Mouse (Mus musculus): ENCODE results near the gene Lypd5. TPM values are rescaled to one million over a fixed set of nuclear protein-coding genes. Genes with fewer than 3 reads are reported as not detected.
A peak's percentile ranks its signal among the peaks of the same experiment; 100 is the strongest.

Lypd5 gene
- polyA plus RNA-seq, 1 experiment, result not detected

DNA sequence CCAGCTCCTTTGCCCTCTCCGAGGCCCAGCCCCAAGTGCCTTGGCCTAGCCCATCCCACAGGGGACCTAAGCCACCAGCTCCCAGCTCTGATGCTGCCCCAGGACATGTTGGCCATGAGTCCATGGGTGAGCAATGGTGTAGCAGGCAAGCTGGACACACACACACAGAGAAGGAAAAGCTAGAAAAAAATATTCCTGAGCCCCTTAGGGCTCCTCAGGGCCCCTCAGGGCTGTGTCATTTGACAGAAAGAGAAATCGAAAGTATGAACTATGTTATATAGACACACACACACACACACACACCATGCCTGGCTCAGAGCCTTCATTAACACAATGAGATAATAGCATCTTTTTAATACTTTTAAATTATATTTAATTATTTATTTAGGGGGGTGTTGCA lies 31.4 kb downstream of the Lypd5 start:
- Histone ChIP-seq H3K36me3 (ENCODE audit: control insufficient read depth, insufficient read depth, low read length) (peaks cover 9% of the 10 kb centered on the region), H3K4me3 (ENCODE audit: extremely low read depth, insufficient read depth, insufficient read length) (no peak overlapping the region), H3K27me3 (ENCODE audit: control insufficient read depth, insufficient read depth, low read length) (no peaks in the 10 kb centered on the region), H3K27ac (ENCODE audit: insufficient read depth, low read length) (peak overlapping the region; percentile 63), H3K4me1 (ENCODE audit: control insufficient read depth, insufficient read depth, insufficient read length) (peaks cover 22% of the 10 kb centered on the region)
- WGBS, result 39% methylated on average over 2 of the region's 2 CpGs
- DNase-seq (ENCODE audit: low read depth in 1 of 2, low spot score in 2 of 2), result no peak
- TF ChIP-seq POLR2A (IDR thresholded peaks at IDR 0.05; ENCODE audit: low read depth, low read length) (no peak), CTCF (IDR thresholded peaks at IDR 0.05; ENCODE audit: extremely low read depth, insufficient read depth, insufficient read length, insufficient replicate concordance) (no peak)

DNA sequence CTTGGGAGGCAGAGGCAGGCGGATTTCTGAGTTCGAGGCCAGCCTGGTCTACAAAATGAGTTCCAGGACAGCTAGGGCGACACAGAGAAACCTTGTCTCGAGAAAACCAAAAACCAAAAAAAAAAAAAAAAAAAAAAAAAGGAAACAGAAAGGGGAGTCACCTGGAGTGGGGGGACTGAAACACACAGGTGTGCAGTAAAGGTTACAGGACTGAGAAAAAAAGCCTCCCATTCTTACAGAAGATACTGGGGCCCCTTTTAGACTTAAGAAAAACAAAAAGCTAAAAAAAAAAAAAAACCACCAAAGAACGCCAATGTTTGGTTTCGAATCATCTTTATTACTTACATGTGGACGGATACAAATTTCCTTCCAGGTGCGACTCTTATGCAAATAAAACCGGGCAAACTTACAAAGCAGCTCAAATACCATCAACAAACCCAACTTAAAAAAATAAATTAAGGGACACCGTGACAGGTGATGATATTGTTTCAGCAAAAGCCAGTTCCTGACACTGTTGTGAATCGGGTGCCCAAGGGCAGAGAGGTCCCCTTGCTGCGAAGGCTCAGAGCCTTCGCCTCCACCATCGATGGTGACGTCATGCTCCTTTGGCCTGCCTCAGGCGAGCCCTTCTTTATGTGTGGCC lies 33.9 kb downstream of the Lypd5 start:
- TF ChIP-seq CTCF (IDR thresholded peaks at IDR 0.05; ENCODE audit: extremely low read depth, insufficient read depth, insufficient read length, insufficient replicate concordance), result no peak
- TF ChIP-seq POLR2A (IDR thresholded peaks at IDR 0.05; ENCODE audit: low read depth, low read length), result no peak
- Histone ChIP-seq H3K27ac (ENCODE audit: insufficient read depth, low read length) (peak overlapping the region; percentile 40), H3K4me1 (ENCODE audit: control insufficient read depth, insufficient read depth, insufficient read length) (peaks cover 14% of the 10 kb centered on the region; the same call in 1 of the 2 replicates), H3K36me3 (ENCODE audit: control insufficient read depth, insufficient read depth, low read length) (peaks cover 8% of the 10 kb centered on the region), H3K27me3 (ENCODE audit: control insufficient read depth, insufficient read depth, low read length) (no peaks in the 10 kb centered on the region), H3K4me3 (ENCODE audit: extremely low read depth, insufficient read depth, insufficient read length) (no peak overlapping the region)
- WGBS, result 74% methylated on average over 16 of the region's 16 CpGs
- no peak for DNase-seq (ENCODE audit: low read depth in 1 of 2, low spot score in 2 of 2)

DNA sequence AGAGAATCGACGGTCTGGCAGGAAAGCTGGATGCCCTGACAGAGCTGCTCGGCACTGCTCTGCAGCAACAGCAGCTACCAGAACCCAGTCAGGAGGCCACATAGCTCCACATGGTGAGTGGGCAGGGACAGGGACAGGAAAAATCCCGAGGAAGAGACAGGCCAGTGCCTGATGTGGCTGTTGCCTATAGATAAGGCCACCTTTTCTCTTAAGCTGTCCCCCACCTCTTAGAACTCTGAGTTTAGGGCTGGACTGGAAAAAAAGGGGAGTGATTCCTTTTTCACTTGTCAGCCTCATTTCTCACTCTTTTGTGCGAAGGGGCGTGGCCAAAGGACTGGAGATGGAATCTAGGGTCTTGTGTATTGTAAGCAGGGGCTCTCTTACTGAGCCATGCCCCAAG lies 35.1 kb downstream of the Lypd5 start:
- no peaks in the 10 kb centered on the region for H3K27me3 ChIP-seq (ENCODE audit: control insufficient read depth, insufficient read depth, low read length)
- DNase-seq (ENCODE audit: low read depth in 1 of 2, low spot score in 2 of 2), result no peak
- 80% methylated on average over 6 of the region's 6 CpGs for WGBS
- H3K4me3 ChIP-seq (ENCODE audit: extremely low read depth, insufficient read depth, insufficient read length), result no peak overlapping the region
- TF ChIP-seq POLR2A (IDR thresholded peaks at IDR 0.05; ENCODE audit: low read depth, low read length) (no peak), CTCF (IDR thresholded peaks at IDR 0.05; ENCODE audit: extremely low read depth, insufficient read depth, insufficient read length, insufficient replicate concordance) (no peak)
- H3K36me3 ChIP-seq (ENCODE audit: control insufficient read depth, insufficient read depth, low read length), result peaks cover 6% of the 10 kb centered on the region
- no peak overlapping the region for H3K27ac ChIP-seq (ENCODE audit: insufficient read depth, low read length)
- H3K4me1 ChIP-seq (ENCODE audit: control insufficient read depth, insufficient read depth, insufficient read length), result peaks cover 12% of the 10 kb centered on the region; the same call in 1 of the 2 replicates

DNA sequence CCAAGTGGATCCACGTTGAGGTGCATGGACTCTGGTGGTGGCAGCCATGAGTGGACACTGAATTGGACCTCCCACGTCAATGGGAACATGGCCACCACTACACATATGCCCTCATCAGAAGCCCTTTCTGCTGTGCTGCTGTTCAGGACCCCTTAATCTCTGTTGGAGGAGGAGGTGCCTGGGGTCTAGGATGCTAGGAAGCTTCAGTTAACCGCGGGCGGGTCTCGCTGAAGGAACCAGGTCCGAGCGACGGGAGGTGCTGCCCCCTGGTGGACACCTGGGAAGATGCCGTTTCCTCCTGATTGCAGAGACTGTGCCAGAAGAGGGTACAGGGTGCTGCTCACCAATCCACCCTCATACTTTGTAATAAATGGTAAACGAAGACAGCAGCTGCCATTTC lies 35.8 kb downstream of the Lypd5 start:
- peak in 1 of 2 experiments; percentile 73 for DNase-seq (ENCODE audit: low read depth in 1 of 2, low spot score in 2 of 2)
- TF ChIP-seq POLR2A (IDR thresholded peaks at IDR 0.05; ENCODE audit: low read depth, low read length) (no peak), CTCF (IDR thresholded peaks at IDR 0.05; ENCODE audit: extremely low read depth, insufficient read depth, insufficient read length, insufficient replicate concordance) (peak; percentile 97)
- Histone ChIP-seq H3K27ac (ENCODE audit: insufficient read depth, low read length) (no peak overlapping the region), H3K4me1 (ENCODE audit: control insufficient read depth, insufficient read depth, insufficient read length) (peaks cover 6% of the 10 kb centered on the region; the same call in 1 of the 2 replicates), H3K27me3 (ENCODE audit: control insufficient read depth, insufficient read depth, low read length) (no peaks in the 10 kb centered on the region), H3K36me3 (ENCODE audit: control insufficient read depth, insufficient read depth, low read length) (peaks cover 6% of the 10 kb centered on the region; the same call in 1 of the 2 replicates), H3K4me3 (ENCODE audit: extremely low read depth, insufficient read depth, insufficient read length) (no peak overlapping the region)
- WGBS, result 15% methylated on average over 11 of the region's 11 CpGs

DNA sequence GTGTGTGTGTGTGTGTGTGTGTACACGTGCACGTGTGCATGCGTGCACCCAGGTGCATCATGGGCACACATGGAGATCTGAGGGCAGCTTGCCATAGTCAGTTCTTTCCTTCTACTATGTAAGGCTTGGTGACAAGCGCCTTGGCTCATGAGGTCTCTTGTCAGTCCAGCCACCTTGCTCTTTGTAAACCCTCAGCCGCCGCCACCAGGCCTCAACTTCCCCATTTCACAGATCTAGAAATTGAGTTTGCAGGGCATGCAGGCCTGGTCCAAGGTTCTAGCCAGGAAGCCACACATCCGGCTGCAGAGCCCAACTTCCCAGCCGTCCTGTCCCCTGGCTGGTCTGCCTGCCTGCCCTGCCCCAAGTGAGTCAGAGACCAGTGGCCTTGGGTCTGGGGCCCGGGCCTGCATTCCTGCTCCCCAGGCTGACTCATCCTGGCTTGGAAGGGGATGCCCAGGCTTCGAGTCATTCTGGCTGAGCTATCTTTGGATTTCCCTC lies 38.1 kb downstream of the Lypd5 start:
- H3K27ac ChIP-seq (ENCODE audit: insufficient read depth, low read length), result peak overlapping the region; percentile 10; the same call in 1 of the 2 replicates
- WGBS, result 30% methylated on average over 10 of the region's 10 CpGs
- H3K36me3 ChIP-seq (ENCODE audit: control insufficient read depth, insufficient read depth, low read length), result peaks cover 5% of the 10 kb centered on the region; the same call in 1 of the 2 replicates
- no peak for TF ChIP-seq CTCF (IDR thresholded peaks at IDR 0.05; ENCODE audit: extremely low read depth, insufficient read depth, insufficient read length, insufficient replicate concordance)
- TF ChIP-seq POLR2A (IDR thresholded peaks at IDR 0.05; ENCODE audit: low read depth, low read length), result no peak
- no peak overlapping the region for H3K4me3 ChIP-seq (ENCODE audit: extremely low read depth, insufficient read depth, insufficient read length)
- no peak for DNase-seq (ENCODE audit: low read depth in 1 of 2, low spot score in 2 of 2)
- H3K4me1 ChIP-seq (ENCODE audit: control insufficient read depth, insufficient read depth, insufficient read length), result no peaks in the 10 kb centered on the region; the same call in 1 of the 2 replicates
- no peaks in the 10 kb centered on the region for H3K27me3 ChIP-seq (ENCODE audit: control insufficient read depth, insufficient read depth, low read length)

DNA sequence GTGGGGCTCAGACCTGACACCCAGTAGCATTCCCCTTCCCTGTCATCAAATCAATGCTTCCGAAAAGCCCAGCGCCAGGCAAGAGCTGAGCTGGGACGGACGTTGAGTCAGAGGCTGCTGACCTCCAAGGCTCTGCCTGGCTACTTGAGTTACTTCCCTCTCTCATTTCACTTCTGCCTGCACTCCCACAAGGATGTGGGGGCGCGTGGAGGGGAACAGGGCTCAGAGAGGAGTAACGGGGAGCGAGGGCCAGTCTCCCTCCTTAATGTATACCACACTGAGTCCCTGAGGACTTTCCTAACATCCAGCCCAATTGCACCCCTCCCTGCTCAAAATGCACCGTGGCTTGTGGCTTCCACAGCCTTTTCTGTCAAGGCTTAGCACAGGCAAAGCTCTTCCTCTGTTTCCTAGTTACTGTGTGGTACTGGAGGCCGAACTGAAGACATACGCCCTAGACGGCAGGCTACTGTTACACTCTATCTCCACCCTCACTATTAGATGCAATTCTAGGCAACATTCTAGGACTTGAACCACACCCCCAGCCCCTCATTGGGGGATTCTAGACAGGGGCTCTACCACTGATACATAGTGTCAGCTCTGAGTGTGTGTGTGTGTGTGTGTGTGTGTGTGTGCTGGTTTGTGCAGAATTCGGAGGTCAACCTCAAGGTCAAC lies 40.7 kb downstream of the Lypd5 start:
- Histone ChIP-seq H3K27ac (ENCODE audit: insufficient read depth, low read length) (no peak overlapping the region; the same call in 1 of the 2 replicates), H3K4me1 (ENCODE audit: control insufficient read depth, insufficient read depth, insufficient read length) (no peaks in the 10 kb centered on the region; the same call in 1 of the 2 replicates), H3K4me3 (ENCODE audit: extremely low read depth, insufficient read depth, insufficient read length) (no peak overlapping the region), H3K27me3 (ENCODE audit: control insufficient read depth, insufficient read depth, low read length) (no peaks in the 10 kb centered on the region), H3K36me3 (ENCODE audit: control insufficient read depth, insufficient read depth, low read length) (peaks cover 2% of the 10 kb centered on the region; the same call in 1 of the 2 replicates)
- WGBS, result 35% methylated on average over 13 of the region's 13 CpGs
- no peak for DNase-seq (ENCODE audit: low read depth in 1 of 2, low spot score in 2 of 2)
- no peak for TF ChIP-seq CTCF (IDR thresholded peaks at IDR 0.05; ENCODE audit: extremely low read depth, insufficient read depth, insufficient read length, insufficient replicate concordance)
- TF ChIP-seq POLR2A (IDR thresholded peaks at IDR 0.05; ENCODE audit: low read depth, low read length), result no peak

Data from spleen, adult 2 months (tissue).